Mouse (Mus musculus) myocyte (in vitro differentiated cells): ENCODE measurements around the gene Fam163b.

Experiments
- MYOD1 ChIP-seq, 3 experiments: IDR thresholded peaks; one replicate each; pipeline ENCODE4 v1.6.1; 2011; ENCODE audit warnings: control low read depth in 2 of 3, low read depth in 2 of 3, mild to moderate bottlenecking in 2 of 3, moderate library complexity in 1 of 3; ENCODE audit not compliant: insufficient read length in 2 of 3, control insufficient read depth in 1 of 3
- TCF12 ChIP-seq: IDR thresholded peaks from one replicate; pipeline ENCODE4 v1.6.1; 2011; ENCODE audit warnings: mild to moderate bottlenecking, control low read depth; ENCODE audit not compliant: poor library complexity, insufficient read depth, severe bottlenecking

DNA sequence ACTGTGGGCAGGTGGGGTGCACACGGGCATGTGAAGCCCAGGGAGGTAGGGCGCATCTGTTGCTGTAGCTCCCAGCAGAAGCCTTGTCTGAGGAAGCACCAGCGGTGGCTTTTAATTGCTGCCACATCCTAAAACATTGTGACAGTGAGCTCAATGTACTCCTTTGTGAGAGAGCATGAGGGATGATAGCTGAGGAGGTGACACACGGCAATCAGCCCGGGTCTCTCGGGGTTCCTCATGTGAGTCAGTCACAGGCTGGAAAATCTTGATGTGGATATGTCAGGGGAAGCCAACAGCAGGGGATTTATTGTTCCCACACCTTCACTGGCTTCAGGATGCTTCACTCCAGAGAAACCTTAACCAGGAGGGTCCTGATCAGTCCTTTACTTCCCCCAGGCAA is 4.5 kb upstream of the Fam163b start:
- TF ChIP-seq MYOD1 (IDR thresholded peaks at IDR 0.05; ENCODE audit: control insufficient read depth in 1 of 3, insufficient read length in 2 of 3, low read depth in 2 of 3) (no peak), TCF12 (no peak)
